Mouse (Mus musculus) kidney, embryonic 16.5 days (tissue): ENCODE results near the gene Snn. TPM values are rescaled to one million over a fixed set of nuclear protein-coding genes. Genes with fewer than 3 reads are reported as not detected.

Experiments used
- ATAC-seq: fragments of 200-750 bp; cut with Nextera tagmentation; 2 replicates; pipeline ENCODE4 v1.8.0; 2017; ENCODE audit warnings: moderate TSS enrichment; ENCODE audit not compliant: low FRiP score, low TSS enrichment
- H3K27ac ChIP-seq: fragments of 300-500 bp; sonication (generic); 2 replicates; pipeline ENCODE4 v1.5.1; 2014; ENCODE audit warnings: low read length
- H3K27me3 ChIP-seq: fragments of 300-500 bp; sonication (generic); 2 replicates; pipeline ENCODE4 v1.6.1; 2014; ENCODE audit warnings: low read length, control low read depth, mixed read lengths; ENCODE audit not compliant: insufficient read depth
- H3K36me3 ChIP-seq: fragments of 300-500 bp; sonication (generic); 2 replicates; pipeline ENCODE4 v1.6.1; 2014; ENCODE audit warnings: low read length, control low read depth, mixed read lengths; ENCODE audit not compliant: insufficient read depth
- H3K4me1 ChIP-seq: fragments of 300-500 bp; sonication (generic); 2 replicates; pipeline ENCODE4 v1.6.1; 2014; ENCODE audit warnings: low read length, control low read depth, mixed read lengths; ENCODE audit not compliant: insufficient read depth
- H3K4me2 ChIP-seq: fragments of 300-500 bp; sonication (generic); replicated peaks from 2 replicates; pipeline ENCODE4 v1.6.1; 2014; ENCODE audit warnings: low read depth, low read length
- H3K4me3 ChIP-seq: fragments of 300-500 bp; sonication (generic); 2 replicates; pipeline ENCODE4 v1.5.1; 2014; ENCODE audit warnings: mild to moderate bottlenecking, low read length
- H3K9ac ChIP-seq: fragments of 300-500 bp; sonication (generic); replicated peaks from 2 replicates; pipeline ENCODE4 v1.6.1; 2014; ENCODE audit warnings: low read length
- H3K9me3 ChIP-seq: fragments of 300-500 bp; sonication (generic); 2 replicates; pipeline ENCODE4 v1.6.1; 2016; ENCODE audit warnings: low read length, control low read depth
- WGBS: fragments of 180-500 bp; shearing (Covaris S2); extraction: QIAGEN DNeasy Blood & Tissue Kit; methylation state at CpG from one replicate; pipeline ENCODE4 v1.1.7; 2014; 5-methylcytosine and 5-hydroxymethylcytosine counted together
- polyA plus RNA-seq: library from polyadenylated mRNA; unstranded; fragments of >200 nt; fragmentation: Nextera tagmentation; extraction: Ambion mirVana; gene quantifications from 2 replicates; pipeline ENCODE4 v1.2.1, GENCODE M21; 2015

The Snn gene
- polyA plus RNA-seq, 1 experiment from 2014 or later: 42.1 TPM

- H3K36me3 ChIP-seq: peaks cover 27% of the 10 kb centered on the region
- no peak for ATAC-seq
- 0 out of 2 replicates have a peak, but pooled peaks cover 2% of the 10 kb centered on the region for H3K4me1 ChIP-seq
- H3K4me3 ChIP-seq: no peak overlapping the region
- H3K27me3 ChIP-seq: no peaks in the 10 kb centered on the region
- H3K9ac ChIP-seq: no peak overlapping the region
- H3K4me2 ChIP-seq: no peak overlapping the region
- 89% methylated on average over 13 of the region's 13 CpGs for WGBS
- H3K27ac ChIP-seq: no peak overlapping the region
- H3K9me3 ChIP-seq: no peaks in the 10 kb centered on the region
These were observed 33.1 kb downstream of the Snn start for GRCm38 (mm10) chr16:11093717-11094386.

DNA sequence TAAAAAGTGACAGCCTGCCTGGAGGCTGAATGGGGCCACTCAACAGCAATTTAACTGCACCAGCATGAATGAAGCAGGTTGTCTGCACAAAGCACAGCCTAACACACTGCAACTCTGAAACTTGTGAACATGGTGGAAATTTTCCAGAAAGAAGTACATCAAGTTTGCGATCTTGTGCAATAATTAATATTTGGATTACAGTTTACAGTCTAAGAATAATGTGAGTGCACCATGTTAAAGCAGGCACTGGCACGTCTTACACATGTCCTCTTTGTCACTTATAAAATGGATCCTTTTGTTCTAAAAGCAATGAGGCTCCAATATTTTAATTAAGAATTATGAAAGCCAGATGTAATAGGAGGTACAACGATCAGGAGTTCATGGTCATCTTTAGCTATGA is 36.6 kb downstream of the Snn start:
- ATAC-seq: no peak
- Histone ChIP-seq H3K9ac (no peak overlapping the region), H3K4me1 (no peaks in the 10 kb centered on the region), H3K27me3 (no peaks in the 10 kb centered on the region), H3K9me3 (no peaks in the 10 kb centered on the region), H3K4me2 (no peak overlapping the region), H3K27ac (no peak overlapping the region), H3K4me3 (no peak overlapping the region), H3K36me3 (0 out of 2 replicates have a peak, but pooled peaks cover 11% of the 10 kb centered on the region)
- WGBS: 91% methylated on average over 3 of the region's 3 CpGs

- Histone ChIP-seq H3K27ac (no peak overlapping the region), H3K4me1 (no peaks in the 10 kb centered on the region), H3K4me2 (no peak overlapping the region), H3K9me3 (no peaks in the 10 kb centered on the region), H3K27me3 (no peaks in the 10 kb centered on the region), H3K4me3 (no peak overlapping the region), H3K36me3 (peaks cover 22% of the 10 kb centered on the region), H3K9ac (no peak overlapping the region)
- ATAC-seq: no peak
- 87% methylated on average over 1 of the region's 1 CpGs for WGBS
These were observed 44.2 kb downstream of the Snn start for GRCm38 (mm10) chr16:11104905-11105304.

GRCm38 (mm10) chr16:11109198-11109740 is 48.5 kb downstream of the Snn start:
- Histone ChIP-seq H3K4me2 (no peak overlapping the region), H3K27ac (no peak overlapping the region), H3K9me3 (no peaks in the 10 kb centered on the region), H3K4me1 (no peaks in the 10 kb centered on the region), H3K9ac (no peak overlapping the region), H3K27me3 (no peaks in the 10 kb centered on the region), H3K36me3 (peaks cover 15% of the 10 kb centered on the region), H3K4me3 (no peak overlapping the region)
- ATAC-seq: no peak
- WGBS: 67% methylated on average over 4 of the region's 4 CpGs

DNA sequence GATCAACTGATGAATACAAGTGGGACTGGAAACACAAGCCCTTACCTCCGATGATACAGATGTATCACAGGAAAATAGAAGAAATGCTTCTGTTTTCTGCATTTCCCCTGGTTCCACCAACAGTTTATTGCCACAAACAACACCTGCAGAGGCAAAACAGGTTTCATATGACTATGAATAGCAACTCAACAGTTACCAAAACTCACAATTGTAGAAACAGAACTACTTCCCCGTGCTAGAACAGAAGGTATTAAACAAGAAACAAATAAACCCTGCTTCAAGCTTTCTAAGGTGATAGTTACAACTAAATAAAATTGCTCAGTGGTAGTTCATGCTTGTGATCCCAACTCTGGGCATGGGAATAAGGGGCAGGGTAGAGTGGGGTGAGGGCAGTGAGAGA is 61.9 kb downstream of the Snn start:
- Histone ChIP-seq H3K27ac (no peak overlapping the region), H3K36me3 (peaks cover 20% of the 10 kb centered on the region), H3K4me3 (no peak overlapping the region), H3K9me3 (no peaks in the 10 kb centered on the region), H3K4me2 (no peak overlapping the region), H3K27me3 (no peaks in the 10 kb centered on the region), H3K4me1 (no peaks in the 10 kb centered on the region), H3K9ac (no peak overlapping the region)
- WGBS: 91% methylated on average over 2 of the region's 2 CpGs
- no peak for ATAC-seq

DNA sequence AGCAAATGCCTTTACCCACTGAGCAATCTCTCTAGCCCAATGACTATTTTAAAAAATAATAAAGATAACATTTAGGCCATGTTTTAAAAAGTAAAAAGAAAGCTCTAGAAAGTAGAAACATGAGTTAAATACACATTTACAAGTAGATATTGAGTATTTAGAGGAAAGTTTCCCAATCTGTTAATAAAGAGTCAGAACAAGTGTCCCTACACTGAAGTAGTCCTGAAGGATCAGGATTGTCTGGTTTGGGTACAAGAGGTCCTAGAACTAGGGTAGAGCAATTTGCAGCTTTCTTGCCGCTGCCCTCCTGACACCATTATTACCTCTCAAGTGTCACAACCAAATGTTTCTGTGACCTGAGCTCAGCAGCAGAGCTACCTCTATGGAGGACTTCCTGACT is 63.4 kb downstream of the Snn start:
- no peak overlapping the region for H3K9ac ChIP-seq
- no peaks in the 10 kb centered on the region for H3K4me1 ChIP-seq
- WGBS: 62% methylated on average over 1 of the region's 1 CpGs
- no peak overlapping the region for H3K27ac ChIP-seq
- H3K4me2 ChIP-seq: no peak overlapping the region
- ATAC-seq: no peak
- no peaks in the 10 kb centered on the region for H3K27me3 ChIP-seq
- peaks cover 29% of the 10 kb centered on the region for H3K36me3 ChIP-seq
- no peak overlapping the region for H3K4me3 ChIP-seq
- no peaks in the 10 kb centered on the region for H3K9me3 ChIP-seq

Other genes with a start within 250 kb of the Snn start
- not detected in 2 replicates for gene Gm11172, start 248.0 kb upstream of the Snn start, polyA plus RNA-seq
- gene Rmi2, start 225.9 kb upstream of the Snn start, polyA plus RNA-seq: 2.9 and 3.5 TPM in 2 replicates
- gene Litaf, start 5.2 kb downstream of the Snn start, polyA plus RNA-seq: 134 and 138 TPM in 2 replicates
- gene Txndc11, start 73.7 kb downstream of the Snn start, polyA plus RNA-seq: 33.4 and 34.8 TPM in 2 replicates
- gene Zc3h7a, start 115.4 kb downstream of the Snn start, polyA plus RNA-seq: 90.9 and 98.1 TPM in 2 replicates
- 179 and 182 TPM in 2 replicates for gene Rsl1d1, start 142.4 kb downstream of the Snn start, polyA plus RNA-seq
- 66.6 and 76.6 TPM in 2 replicates for gene Gspt1, start 193.4 kb downstream of the Snn start, polyA plus RNA-seq